Mouse (Mus musculus): ENCODE measurements around the gene Slc16a7. TPM values are rescaled to one million over a fixed set of nuclear protein-coding genes. Genes with fewer than 3 reads are reported as not detected.

Slc16a7 gene
- polyA plus RNA-seq (2011; ENCODE audit: insufficient read length, low read depth, missing spikeins) = 7.6 and 8.5 TPM in 2 replicates

DNA sequence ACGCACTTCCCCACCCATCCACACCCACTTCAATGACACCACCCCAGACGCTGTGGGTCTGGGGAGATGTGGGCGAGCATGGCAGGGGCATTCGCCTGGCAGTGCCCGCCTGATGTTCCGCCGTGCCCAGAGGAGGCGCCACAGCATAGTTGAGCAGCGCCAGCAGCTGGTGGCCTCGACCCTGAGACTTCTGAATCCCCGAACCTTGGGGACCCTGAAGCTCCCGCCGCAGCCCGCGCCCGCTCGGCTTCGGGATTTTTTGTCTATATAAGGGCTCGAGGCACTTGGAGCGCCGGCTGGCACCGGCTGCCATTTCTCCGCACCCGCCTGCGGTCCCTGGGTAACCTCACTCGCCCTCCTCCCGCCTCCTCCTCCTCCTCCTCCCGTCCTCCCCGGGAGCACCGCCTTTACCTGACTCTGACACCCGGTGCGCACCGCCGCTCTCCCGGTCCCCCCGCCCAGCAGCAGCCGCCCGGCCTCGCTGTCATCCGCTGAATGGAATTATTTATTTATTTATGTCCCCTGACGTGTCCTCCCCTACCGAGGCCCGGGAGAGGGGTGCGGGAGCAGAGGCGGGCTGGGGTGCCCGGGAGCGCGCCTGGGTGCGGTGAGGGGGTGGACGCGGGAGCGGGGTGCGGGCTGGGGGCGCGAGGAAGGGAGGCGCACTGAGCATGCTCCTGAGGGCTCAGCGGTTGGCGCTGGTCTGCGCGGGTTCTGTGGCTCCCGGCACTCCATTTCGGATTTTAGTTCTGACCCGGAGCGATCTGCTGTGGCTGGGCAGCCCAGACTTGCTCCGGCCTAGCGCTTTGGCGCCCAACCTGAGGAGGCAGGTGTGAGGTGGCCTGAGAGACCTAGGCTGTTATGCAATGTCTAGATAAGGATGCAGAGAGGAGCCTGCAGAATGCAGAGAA lies at the start of gene Slc16a7:
Gene Slc16a7, minus strand, starts transcription at position 590 of the 911 bp plus-strand sequence.
- no peak within 1 kb of the TSS for H3K27ac ChIP-seq (ENCODE audit: insufficient read depth, low read length)
- peak within 1 kb of the TSS; percentile 65 for H3K4me3 ChIP-seq (ENCODE audit: insufficient read depth, low read length)
- no peaks in the 10 kb centered on the region for H3K4me1 ChIP-seq (ENCODE audit: control insufficient read depth, insufficient read depth, low read length)
- no peak for TF ChIP-seq POLR2A (IDR thresholded peaks at IDR 0.05; ENCODE audit: low read depth, low read length)
- peak; percentile 37; the same call in 1 of the 2 replicates for TF ChIP-seq CTCF (IDR thresholded peaks at IDR 0.05; ENCODE audit: borderline replicate concordance, insufficient read depth, low read length)

DNA sequence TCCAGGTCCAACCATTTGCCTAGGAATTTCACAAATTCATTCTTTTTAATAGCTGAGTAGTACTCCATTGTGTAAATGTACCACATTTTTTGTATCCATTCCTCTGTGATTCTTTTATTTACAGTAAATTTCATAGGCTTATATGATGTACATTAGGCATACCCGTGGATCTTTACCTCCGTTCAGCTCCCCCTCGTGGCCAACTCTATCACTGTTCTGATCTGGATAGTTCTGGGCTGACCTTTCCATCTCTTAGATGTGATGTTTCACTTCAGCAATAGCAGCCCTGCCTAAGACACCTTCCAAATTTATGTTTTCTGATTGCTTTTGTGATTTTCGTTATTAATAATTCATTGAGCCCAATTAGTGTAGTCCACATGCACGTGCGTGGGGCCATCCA lies 29.5 kb upstream of the Slc16a7 start:
- H3K27ac ChIP-seq (ENCODE audit: insufficient read depth, low read length) = no peak overlapping the region
- H3K4me3 ChIP-seq (ENCODE audit: insufficient read depth, low read length) = no peak overlapping the region
- TF ChIP-seq POLR2A (IDR thresholded peaks at IDR 0.05; ENCODE audit: low read depth, low read length) (no peak), CTCF (IDR thresholded peaks at IDR 0.05; ENCODE audit: borderline replicate concordance, insufficient read depth, low read length) (no peak)
- H3K4me1 ChIP-seq (ENCODE audit: control insufficient read depth, insufficient read depth, low read length) = no peaks in the 10 kb centered on the region

DNA sequence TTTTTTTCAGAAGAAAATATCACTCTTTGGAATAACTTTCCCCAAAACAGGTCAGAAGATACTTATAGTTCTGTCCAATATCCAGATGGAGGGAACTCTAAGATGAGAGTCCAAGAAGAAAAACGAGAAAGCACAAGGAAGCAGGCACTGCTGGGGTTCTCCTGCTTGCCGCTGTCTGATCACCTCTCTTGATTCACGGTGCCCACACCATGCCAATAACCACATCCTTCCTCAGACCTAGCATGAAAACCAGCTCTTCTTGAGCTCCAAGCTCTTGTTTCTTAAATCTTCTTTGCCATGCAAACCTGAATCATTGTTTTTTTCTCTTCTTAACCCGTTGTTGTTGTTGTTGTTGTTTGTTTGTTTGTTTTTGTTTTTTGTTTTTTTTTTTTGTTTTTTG lies 10.5 kb upstream of the Slc16a7 start:
- Histone ChIP-seq H3K4me1 (ENCODE audit: control insufficient read depth, insufficient read depth, low read length) (no peaks in the 10 kb centered on the region), H3K4me3 (ENCODE audit: insufficient read depth, low read length) (no peak overlapping the region), H3K27ac (ENCODE audit: insufficient read depth, low read length) (no peak overlapping the region)
- TF ChIP-seq CTCF (IDR thresholded peaks at IDR 0.05; ENCODE audit: borderline replicate concordance, insufficient read depth, low read length) (no peak), POLR2A (IDR thresholded peaks at IDR 0.05; ENCODE audit: low read depth, low read length) (no peak)

DNA sequence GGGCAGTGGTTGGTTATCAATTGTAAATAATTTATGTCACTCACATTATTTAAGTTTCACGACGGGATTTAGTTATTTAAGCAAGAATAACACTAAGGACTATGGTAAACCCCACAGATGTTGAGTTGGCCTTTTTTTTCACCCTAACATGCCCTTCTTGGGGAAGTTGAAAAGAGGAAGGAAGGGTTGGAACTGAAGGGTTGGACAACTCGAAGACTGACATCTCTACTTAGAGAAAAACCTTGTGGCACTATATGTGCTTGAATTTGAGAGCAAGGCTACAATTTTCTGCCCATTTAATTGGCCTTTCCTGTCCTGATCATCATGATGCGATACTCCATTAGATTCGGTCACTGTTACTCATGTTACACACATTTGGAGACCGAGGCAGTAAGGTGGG lies 746 bp upstream of the Slc16a7 start:
- Histone ChIP-seq H3K4me3 (ENCODE audit: insufficient read depth, low read length) (peak overlapping the region; percentile 65; the same call in 1 of the 2 replicates), H3K27ac (ENCODE audit: insufficient read depth, low read length) (no peak overlapping the region), H3K4me1 (ENCODE audit: control insufficient read depth, insufficient read depth, low read length) (no peaks in the 10 kb centered on the region)
- TF ChIP-seq CTCF (IDR thresholded peaks at IDR 0.05; ENCODE audit: borderline replicate concordance, insufficient read depth, low read length) (no peak), POLR2A (IDR thresholded peaks at IDR 0.05; ENCODE audit: low read depth, low read length) (no peak)

DNA sequence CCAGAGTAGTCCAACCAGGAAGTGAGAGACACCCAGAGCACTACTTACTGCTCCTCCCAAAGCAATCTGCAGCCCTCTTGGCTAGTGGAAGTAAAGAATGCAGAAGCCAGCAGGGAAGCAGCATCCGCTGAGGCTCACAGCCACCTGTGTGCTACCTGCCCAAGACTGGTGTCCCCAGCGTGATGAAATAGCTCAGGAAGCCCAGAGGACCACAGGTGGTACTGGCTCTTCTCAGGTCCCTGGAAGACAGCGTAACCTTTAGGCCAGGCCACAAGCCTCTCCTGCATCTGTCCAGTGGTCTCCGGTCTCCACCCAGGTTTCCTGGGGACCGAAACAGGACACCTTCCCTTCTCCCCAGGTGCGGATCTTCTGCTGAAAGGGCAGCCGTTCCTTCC lies 787 bp downstream of the Slc16a7 start:
- TF ChIP-seq POLR2A (IDR thresholded peaks at IDR 0.05; ENCODE audit: low read depth, low read length) (no peak), CTCF (IDR thresholded peaks at IDR 0.05; ENCODE audit: borderline replicate concordance, insufficient read depth, low read length) (no peak)

DNA sequence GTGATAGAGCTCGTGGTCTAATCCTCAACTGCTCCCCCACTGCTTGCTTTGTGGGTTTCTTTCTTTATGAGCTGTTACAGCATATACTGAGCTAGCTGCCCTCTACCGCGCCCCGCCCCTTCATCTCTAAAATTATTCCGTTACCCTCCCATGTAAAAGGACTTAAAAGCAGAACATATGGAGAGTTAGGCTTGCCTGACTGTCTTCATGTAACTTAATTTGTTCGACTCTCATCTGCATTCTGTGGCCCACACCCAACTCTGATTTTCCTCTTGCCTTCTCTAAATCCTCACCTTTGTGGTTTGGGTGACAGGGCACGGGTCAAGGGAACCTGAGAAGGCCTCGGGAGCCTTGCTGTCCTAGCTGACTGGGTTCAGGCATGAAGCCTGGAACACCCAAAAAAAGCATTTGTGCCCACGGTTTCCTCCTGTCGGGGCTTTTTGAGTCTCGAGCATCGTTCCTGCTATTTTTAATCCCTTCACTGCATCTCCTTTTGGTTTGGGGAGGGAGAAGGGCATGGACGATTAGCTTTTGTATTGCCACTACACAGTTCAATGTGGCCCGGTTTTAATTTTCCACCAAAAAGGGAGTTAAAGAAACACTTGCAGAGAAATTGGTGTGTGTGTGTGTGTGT lies 1.4 kb downstream of the Slc16a7 start:
- H3K27ac ChIP-seq (ENCODE audit: insufficient read depth, low read length) = no peak overlapping the region
- no peaks in the 10 kb centered on the region for H3K4me1 ChIP-seq (ENCODE audit: control insufficient read depth, insufficient read depth, low read length)
- H3K4me3 ChIP-seq (ENCODE audit: insufficient read depth, low read length) = no peak overlapping the region
- TF ChIP-seq CTCF (IDR thresholded peaks at IDR 0.05; ENCODE audit: borderline replicate concordance, insufficient read depth, low read length) (no peak), POLR2A (IDR thresholded peaks at IDR 0.05; ENCODE audit: low read depth, low read length) (no peak)

More for the DNA sequence above, 787 bp downstream of the Slc16a7 start:
- no peaks in the 10 kb centered on the region for H3K4me1 ChIP-seq (ENCODE audit: control insufficient read depth, insufficient read depth, low read length)
- no peak overlapping the region for H3K27ac ChIP-seq (ENCODE audit: insufficient read depth, low read length)
- H3K4me3 ChIP-seq (ENCODE audit: insufficient read depth, low read length) = peak overlapping the region; percentile 65

DNA sequence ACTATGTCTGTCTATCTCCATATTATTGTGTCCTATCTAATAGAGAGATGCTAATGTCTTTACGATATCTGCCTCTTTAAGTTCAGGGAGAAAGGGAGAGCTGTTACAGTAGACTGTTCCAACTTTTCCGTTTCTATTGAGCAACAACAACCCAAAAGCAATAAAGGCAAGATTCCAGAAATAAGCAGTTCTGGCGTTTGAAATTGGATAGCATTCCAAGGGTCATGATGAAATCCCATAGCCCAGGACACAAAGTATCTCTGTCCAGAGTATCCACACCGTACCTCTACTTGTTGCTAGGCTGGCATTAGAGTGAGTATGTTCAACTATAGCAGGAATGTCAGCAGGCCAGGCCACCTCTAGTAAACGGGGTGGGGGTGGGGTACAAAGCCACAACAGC lies 13.7 kb downstream of the Slc16a7 start:
- no peaks in the 10 kb centered on the region for H3K4me1 ChIP-seq (ENCODE audit: control insufficient read depth, insufficient read depth, low read length)
- TF ChIP-seq CTCF (IDR thresholded peaks at IDR 0.05; ENCODE audit: borderline replicate concordance, insufficient read depth, low read length) = no peak
- no peak for TF ChIP-seq POLR2A (IDR thresholded peaks at IDR 0.05; ENCODE audit: low read depth, low read length)
- no peak overlapping the region for H3K27ac ChIP-seq (ENCODE audit: insufficient read depth, low read length)
- no peak overlapping the region for H3K4me3 ChIP-seq (ENCODE audit: insufficient read depth, low read length)

DNA sequence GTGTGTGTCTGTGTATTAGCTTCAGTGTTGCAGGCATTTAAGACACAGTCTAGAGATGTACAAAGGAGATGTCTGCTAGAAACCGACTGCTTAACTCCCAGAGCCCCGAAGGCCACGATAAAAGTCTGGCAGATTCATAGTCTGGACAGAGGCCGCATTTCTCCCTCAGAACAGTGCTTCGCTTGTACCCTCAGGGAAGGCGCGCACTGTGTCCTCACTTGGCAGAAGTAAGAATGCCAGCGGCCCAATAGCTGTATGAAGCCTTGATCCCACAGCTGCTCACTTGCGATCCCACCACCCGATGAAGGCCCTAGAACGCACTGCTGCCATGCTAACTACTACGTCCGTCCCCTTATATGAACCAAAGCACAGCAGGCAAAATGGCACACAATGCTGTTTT lies 16.6 kb downstream of the Slc16a7 start:
- Histone ChIP-seq H3K4me1 (ENCODE audit: control insufficient read depth, insufficient read depth, low read length) (no peaks in the 10 kb centered on the region), H3K4me3 (ENCODE audit: insufficient read depth, low read length) (no peak overlapping the region), H3K27ac (ENCODE audit: insufficient read depth, low read length) (no peak overlapping the region)
- TF ChIP-seq CTCF (IDR thresholded peaks at IDR 0.05; ENCODE audit: borderline replicate concordance, insufficient read depth, low read length) (no peak), POLR2A (IDR thresholded peaks at IDR 0.05; ENCODE audit: low read depth, low read length) (no peak)

DNA sequence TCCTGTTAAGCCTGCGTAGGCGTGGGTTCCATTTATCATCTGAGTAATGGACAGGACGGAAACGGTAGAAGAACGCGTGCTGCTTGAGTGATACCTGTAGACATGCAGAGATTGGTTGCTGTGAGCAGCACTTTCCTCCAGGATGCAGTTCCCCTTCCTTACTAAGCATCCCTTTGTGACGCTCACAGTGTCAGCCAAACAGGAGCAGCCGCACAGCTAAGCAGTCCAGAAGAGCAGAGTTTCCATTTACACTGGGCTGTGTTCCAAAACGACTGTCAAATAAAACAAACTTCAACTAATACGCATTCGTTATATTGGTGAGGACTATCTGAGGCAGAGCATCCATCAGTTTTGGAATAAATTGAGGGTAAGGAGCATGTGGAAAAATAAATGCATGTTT lies 17.8 kb downstream of the Slc16a7 start:
- Histone ChIP-seq H3K4me3 (ENCODE audit: insufficient read depth, low read length) (no peak overlapping the region), H3K4me1 (ENCODE audit: control insufficient read depth, insufficient read depth, low read length) (no peaks in the 10 kb centered on the region), H3K27ac (ENCODE audit: insufficient read depth, low read length) (no peak overlapping the region)
- TF ChIP-seq CTCF (IDR thresholded peaks at IDR 0.05; ENCODE audit: borderline replicate concordance, insufficient read depth, low read length) (no peak), POLR2A (IDR thresholded peaks at IDR 0.05; ENCODE audit: low read depth, low read length) (no peak)
